Mouse (Mus musculus) spleen, postnatal 4 days (tissue): ENCODE results near the gene Specc1.

ENCODE experiments used
- DNase-seq, 2 experiments: peaks; one replicate each; pipeline ENCODE4 v3.0.0; 2022; ENCODE audit warnings: low spot score in 2 of 2

Specc1 gene

DNA sequence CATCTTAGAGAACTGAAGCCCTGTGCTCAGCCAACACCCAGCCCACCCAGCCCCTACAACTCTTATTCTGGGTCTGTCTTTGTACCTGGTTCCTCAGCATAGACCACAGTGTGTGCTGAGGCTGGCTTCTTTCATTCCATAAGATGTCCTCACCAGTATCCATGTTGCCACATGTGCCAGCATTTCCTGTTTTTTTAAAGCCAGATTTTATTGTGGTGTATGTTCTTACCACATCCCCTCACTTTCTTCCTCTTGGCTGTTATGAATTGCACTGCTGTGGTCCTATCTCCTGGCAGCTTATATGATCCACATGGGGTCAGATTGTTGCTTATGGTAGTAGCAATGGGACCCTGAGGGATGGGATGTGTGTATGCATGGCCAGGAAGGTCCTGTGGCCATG, 92.6 kb downstream of the Specc1 start:
- no peak for DNase-seq

DNA sequence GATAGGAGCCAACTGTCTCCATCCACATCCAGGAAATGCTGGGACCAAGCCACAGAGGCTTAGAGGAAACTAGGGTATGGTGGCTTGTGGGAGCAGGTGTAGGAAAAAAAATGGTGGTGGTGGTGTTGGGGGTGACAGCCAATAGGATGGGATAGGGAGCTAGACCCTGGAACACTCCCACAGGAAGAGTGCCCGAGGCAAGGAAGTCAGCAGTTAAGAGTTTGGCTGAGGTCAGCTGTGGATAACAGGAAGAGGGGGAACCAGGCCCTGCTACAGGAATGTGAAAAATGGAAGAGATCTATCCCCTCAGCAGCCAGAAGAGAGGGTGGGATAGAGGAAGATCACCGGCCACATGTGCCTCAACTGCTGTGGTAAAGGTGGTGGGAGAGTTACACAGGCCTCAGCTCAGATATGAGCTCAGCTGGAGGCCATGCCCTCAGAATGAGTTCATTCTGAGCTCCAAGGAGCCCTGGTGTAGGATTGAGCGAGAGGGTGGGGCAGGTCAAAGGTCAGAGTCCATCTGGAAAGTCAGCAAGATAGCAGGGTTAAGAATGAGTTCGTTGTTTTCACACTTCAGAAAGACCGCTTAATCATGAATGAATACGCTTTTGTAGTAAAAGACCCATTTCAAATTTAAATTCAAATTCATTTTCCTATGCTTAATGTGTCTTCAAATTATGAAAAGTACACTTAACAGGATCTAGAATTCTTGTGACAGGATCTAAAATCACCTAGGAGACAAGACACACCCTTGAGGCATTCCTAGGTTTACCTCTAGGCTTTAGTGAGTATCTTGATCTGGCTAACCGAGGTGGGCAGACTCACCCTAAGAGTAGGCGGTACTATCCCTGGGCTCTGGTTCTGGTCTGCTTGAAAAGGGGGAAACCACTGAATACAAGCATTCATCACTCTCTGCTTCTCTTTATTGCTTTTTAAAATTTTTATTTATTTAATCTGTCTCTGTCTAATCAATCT, 94.1 kb downstream of the Specc1 start:
- DNase-seq = no peak

DNA sequence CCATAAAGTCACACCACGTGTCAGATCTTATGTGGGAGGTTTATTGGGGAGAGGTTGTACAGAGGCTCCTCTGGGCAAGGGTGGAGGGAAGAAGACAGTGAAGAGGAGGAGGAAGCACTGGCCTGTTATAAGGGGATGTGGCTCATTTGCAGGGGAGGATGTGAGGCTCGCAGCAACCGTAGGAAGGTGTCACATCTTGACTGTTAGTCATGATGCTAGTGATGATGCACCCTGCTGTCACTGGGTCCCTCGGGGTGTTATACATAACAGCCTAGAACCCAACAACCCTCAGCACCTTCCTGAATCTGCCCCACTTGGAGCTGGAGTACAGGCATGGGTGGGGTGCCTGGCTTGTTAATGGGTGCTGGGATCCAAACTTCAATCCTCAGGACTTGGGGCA, 94.9 kb downstream of the Specc1 start:
- no peak for DNase-seq

DNA sequence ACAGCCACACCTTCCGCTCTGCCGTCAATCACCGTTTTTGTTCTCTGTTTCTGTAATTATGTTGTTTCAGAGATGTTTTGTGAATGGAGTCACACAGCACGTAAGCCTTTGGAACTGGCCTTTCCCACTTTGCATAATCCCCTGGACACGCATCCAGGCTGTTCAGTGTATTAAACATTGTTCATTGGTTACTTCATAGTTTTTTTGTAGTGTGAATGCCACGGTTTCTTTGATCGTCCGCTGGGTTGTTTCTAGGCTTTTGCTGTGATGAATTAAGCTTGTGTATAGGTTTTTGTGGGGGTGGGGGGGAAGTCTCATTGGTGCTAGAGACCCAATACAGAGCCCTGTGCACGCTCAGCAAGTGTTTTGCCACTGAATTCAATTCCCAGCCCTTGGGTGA, 97.4 kb downstream of the Specc1 start:
- no peak for DNase-seq

DNA sequence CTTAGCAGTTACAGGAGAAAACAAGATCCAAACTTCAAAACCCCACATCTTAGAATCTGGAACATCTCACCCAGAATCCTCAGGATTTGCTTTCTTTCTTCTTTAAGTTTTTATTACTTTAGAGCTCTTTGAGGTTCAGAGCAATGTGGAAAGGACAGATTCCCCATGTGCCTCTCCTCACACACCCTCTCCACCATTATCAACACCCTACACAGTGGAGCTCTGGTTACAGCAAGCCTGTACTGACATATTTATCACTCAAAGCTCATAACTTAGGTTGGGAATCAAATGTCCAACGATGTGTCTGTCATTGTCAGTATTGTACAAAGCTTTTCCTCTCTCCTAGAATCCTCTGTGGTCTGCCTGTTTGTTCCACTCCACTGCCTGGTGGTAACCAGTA, 108.0 kb downstream of the Specc1 start:
- no peak for DNase-seq

DNA sequence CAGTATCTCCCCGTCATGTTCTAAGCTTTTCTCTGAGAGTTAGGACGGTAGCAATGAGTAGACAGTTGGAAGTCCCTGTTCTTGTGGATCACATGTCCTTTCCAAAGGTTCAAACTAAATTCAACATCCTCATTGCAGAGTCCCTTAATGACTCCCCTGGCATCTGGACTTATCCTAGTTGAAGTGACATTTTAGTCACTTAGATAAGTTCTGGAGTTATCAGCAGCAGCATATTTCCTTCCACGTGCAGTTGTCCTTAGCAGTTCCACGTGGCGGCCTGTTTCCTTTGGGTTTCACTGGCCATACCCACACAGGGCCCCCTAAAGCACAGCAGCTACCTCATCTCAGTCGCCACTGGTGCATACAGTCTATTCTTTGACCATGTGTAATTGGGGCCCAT, 109.1 kb downstream of the Specc1 start:
- DNase-seq = no peak

DNA sequence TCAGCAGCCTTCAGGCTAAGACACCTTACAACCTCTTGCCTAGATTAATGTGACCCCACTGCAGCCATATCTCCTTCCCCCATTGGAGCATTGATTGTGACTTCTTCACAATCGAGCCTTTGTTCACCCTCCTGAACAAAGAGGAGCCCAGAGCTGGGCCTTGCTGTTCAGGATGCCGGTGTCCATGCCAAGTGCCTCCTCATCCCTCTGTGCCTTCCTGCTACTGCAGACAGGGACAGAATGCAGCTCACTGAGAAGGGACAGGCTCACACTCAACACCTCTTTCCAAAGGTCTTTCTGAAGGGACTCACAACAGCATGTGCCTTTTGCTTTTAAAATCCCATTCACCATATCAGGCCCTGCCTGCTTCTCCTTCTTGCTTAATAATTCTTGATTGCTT, 113.0 kb downstream of the Specc1 start:
- DNase-seq = no peak

DNA sequence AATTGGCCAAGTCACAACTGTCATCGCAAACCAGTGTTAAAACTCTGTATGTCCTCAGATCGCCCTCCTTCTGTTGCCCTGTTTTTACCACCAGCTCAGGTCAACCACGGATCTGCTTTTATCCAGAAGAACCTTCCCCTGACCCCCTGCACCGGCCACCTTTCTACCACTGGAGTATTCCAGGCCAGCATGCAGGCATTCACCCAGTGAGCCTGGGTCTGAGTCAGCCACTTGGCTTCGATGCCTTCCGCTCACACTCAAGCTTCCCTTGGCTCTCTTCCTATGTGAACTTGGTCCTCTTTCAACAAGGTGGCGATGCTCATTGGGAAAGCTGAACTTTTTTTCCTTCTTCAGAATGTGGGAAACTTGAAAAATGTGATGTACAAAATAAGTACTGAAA, 113.6 kb downstream of the Specc1 start:
- no peak for DNase-seq

DNA sequence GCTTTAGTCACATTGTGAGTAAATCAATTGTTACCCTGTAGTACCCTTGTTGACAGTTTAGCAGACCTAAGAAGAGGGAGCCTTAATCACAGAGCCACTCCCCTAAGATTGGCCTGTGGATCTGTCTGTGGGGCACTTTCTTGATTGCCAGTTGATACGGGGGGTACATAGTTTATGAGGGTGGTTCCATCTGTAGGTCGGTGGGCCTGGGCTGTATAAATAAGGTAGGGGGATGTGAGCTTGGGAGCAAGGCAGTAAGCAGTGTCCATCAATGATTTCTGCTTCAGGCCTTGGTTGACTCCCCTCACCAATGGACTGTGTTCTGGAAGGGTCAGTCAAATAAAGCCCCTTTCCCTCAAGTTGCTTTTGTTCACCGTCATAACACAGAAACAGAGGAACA, 115.8 kb downstream of the Specc1 start:
- DNase-seq = no peak

DNA sequence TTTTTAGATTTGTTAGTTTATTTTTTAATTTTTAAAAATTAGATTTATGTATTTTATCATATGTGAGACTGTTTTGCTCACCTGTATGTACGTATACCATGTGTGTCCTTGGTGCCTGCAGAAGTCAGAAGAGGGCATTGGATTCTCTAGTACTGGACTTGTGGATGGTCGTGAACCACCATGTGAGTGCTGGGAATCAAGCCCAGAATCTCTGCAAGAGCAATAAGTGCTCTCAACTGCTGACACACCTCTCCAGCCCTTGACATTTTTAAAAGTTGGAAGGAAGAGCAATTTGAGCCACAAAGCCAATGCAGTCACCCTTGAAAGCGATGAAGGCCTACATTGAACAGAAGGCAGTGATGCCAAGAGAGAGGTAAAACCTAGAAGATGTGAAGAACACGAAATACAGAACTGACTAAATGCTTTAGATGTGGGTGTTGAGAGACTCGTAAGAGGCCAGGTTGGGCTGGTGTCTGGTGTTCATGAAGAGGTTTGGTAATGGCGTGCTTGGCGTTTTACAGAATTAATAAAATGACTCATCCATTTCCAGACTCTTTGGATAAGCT, 117.1 kb downstream of the Specc1 start:
- DNase-seq = no peak

DNA sequence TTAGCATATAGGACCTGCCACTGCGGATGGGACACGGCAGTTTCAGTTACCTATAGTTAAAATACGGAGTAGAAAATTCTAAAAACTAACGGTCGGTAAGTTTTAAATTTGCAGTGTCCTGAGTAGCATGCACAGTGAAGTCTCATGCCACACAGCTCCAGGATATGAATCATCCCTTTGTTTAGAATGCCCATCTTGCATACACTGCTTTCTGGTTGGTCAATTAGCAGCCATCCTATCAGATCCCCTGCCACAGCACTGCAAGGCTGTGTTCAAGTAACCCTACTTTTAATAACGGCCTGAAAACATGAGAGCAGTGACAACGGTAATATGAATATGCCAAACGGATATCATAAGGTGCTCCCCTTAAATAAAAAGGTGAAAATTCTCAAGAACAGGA, 118.0 kb downstream of the Specc1 start:
- DNase-seq = no peak

DNA sequence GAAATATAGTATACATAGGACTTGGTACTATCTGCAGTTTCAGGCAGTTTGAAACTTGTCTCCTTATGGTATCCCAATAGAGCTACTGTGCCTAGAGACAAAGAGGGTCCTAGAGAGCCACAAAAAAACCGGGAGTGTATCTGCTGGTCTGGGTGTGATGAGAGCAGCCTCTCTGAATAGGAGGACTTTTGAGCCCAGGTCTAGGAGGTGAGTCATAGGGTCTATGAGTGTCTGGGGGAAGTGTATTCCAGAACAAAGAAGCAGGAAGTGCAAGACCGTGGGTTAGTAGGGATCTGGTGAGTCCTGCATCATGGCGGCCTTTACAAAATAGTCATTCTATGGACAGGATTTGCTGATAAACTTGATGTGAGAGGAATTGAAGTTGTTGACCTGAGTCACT, 118.5 kb downstream of the Specc1 start:
- peak in 1 of 2 experiments; percentile 40 for DNase-seq

DNA sequence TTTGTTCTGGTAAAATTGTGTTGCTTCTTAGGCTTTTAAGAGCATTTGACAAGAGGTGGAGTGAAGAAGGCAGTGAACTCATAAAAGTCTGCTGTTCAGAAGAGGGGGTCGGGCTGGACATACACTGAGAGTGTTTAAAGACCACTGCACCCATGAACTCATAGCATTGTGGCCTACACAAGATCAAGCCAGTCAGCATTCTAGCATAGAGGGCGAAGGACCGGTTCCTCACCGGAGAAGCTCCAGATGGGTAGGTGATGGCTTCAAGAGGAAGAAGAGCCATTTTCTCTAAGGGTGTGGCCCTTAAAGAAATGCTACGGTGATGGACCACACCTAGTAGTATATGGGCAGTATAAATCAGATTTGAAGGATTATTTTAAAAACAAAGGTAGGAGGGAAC, 119.0 kb downstream of the Specc1 start:
- peak in 1 of 2 experiments; percentile 53 for DNase-seq

DNA sequence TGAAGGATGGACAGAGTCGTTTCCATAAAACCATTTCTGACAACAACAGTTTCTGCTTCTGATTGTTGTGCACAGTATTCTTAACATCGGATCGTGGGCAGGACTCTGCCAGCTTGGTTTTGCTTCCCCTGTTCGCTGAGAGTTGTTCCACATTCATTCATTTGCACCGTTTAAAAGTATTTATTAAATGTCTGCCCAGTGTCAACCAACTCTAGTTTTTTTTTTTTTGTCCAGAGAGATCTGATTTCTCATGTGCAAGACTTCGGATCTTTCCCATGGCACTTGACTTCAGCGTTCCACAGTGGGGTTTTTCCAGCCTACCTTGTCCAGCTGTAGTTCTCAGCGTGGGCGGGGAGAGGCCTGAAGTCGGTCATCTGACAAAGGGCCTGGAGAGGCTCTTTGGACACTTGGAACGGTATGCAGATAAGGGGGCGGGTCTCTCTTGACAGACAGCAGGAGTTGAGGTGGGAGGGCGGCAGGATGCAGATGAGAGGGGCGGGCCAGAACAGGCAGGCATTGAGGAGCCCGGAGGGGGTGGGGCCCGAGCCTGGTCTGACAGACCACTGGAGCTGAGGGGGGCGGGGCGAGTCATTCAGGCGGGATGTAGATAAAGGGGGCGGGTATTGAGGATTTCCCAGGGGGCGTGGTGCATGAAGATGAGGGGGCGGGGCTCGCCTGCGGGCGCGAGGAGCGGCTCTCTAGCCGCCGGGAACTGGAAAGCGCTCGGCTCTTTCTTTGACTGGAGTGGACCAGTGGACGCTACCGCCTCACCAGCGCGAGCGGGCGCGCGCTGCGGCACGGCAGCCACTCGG, 120.0 kb downstream of the Specc1 start:
- peak; percentile 90 to 93 for DNase-seq

DNA sequence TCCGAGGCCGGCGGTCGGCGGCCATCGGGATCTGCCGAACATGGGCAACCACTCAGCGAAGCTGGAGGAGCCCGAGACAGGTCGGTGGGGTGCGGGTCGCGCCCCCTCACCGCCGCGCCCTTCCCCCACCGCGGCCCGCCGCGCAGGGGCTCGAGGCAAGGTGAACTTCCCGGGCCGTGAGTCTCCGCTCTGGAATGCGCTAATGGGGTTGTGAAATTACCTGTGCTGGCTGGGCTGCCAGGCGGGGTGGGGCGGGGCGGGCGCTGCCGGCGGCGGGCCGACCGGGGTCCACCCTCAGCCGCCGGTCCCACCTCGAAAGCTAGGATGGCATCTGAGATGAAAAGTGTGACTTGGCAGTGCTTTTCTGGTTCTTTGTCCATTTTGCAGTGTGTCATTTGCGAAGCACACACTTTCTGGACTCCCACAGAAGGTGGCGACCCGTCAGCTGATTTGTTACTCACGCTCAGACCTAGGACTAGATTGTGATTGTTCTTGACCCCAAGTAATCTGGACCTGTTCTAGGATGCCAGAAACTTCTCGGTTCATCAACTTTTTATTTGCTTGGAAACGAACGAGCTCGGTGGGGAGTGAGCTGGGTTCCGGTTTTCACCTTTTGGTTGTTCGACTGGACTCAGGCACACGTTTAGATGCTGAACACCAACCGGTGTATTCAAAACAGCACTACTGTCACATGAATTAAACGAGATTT, 120.7 kb downstream of the Specc1 start:
- DNase-seq = no peak

DNA sequence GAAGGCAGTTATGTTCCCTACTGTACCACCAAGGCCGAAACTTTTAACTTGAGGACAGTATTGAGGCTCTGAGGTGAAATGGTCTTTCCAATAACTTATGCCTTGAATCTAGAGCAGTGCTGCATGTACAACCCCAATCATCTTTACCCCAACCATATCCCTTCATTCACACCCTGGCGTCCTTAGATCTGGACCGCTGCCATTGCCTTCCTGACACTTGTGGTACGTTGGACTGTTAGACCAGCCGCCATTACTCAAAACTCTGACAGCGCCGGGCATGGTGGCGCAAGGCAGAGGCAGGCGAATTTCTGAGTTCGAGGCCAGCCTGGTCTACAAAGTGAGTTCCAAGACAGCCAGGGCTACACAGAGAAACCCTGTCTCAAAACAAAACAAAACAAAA, 121.8 kb downstream of the Specc1 start:
- peak in 1 of 2 experiments; percentile 51 for DNase-seq

DNA sequence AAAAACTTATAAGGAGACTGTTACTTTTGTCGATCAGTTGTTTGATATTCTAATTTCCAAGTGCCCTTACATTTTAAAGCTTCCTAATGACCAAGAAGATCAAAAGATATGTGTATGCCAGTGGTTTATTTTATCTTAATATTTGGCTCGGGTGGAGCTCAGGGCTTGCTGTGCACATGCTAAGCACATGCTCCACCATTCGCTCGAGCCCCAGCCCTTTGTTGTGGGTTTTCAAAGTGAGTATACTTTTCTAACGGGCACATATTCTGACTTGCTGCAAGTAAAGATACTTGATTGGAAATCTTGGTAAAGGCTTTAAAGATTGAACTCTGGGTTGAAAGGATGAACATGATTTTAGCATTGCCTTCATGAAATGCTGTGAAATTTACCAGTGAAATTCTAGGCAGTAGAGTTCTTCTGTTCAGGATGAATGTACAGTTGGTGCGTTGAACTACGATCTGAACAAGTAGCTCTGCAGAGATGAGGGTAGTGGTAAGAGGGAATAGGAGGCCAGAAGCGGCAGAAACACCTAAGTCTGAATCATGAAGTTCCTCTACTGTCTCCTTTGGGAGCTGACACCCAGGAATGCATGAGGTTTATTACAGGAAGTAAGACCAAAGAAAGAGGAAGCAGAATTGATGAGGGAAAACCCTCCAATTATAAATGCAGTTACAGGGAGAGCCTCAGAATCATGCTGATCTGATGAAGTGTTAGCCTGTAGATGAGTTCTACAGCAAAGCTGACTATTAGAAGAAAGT, 122.7 kb downstream of the Specc1 start:
- DNase-seq = peak in 1 of 2 experiments; percentile 52

DNA sequence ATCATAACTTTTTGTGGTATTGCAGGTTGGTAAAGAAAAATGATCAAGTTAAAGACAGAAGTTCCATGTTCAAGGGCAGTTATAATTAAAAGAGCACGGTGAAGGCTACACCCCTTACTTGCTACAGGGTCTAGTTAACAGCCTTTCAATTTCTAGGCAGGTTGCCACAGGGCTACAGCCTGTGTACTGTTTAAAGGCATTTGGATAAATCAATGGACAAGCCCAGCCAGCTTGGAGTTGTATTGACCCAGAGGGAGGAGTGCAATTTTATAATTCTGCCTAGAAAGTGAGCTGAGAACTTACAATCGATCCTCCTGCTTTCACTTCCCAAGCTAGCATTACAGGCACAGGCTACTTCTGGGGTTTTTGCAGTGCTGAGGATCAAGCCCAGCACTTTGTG, 123.9 kb downstream of the Specc1 start:
- peak in 1 of 2 experiments; percentile 32 for DNase-seq

DNA sequence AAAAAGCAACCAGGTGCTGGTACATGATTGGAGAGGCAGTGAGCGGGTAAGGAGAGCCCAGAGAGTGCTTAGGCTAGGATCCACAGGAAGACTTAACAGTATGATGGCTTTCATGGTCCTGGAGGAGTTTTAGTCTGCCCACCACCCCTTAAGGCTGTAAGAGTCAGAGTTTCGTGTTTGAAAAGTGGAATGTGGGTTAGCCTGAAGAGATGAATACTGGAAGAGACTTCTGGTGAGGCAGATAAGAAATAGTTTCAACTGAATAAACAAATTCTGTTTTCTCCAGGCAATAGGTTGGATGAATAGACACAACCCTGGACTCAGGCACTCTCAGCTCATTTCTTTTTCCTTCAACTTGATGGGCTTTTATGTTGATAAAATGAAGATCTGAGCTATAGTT, 130.1 kb downstream of the Specc1 start:
- peak in 1 of 2 experiments; percentile 4 for DNase-seq

DNA sequence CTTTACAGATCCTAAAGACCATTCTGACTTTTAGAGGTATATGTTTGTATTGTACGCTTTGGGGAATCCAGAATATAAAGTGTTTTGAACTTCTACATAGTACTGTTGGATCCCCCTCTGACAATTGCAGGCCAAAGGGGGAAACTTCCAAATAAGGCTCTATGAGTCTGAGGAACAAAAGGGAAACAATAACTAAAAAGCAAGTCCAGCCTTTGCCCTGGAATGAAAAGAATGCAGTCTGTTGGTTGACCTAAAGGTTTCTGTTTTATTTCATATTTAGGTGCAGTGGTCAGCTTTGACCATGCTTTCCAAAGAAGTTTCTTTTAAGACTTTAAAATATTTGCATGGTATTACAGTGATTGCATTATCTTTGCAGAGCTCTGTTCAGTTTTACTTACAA, 130.5 kb downstream of the Specc1 start:
- peak in 1 of 2 experiments; percentile 15 for DNase-seq

DNA sequence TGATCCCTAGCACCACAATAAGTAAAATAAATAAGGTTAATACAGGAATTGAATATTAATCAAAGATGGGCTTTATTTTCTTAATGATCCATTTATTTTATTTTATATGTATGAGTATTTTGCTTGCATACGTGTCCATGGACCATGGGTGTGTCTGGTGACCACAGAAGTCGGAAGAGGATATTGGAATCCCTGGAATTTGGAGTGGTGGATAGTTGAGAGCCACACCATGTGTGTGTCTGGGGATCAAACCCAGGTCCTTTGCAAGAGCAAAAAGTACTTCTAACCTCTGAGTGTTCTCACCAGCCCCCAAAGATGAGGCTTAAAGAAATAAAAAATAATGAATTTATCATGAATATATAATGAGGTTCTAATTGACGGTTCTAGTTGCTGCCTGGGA, 132.1 kb downstream of the Specc1 start:
- peak in 1 of 2 experiments; percentile 15 for DNase-seq
